Mouse (Mus musculus): Measurements from ENCODE around the gene Traf6. TPM values are rescaled to one million over a fixed set of nuclear protein-coding genes. Genes with fewer than 3 reads are reported as not detected.
"Not testable (repeated sequence)": the region's sequence is repeated elsewhere in the genome, so short reads cannot be mapped to it uniquely, and the experiment has no call there.

Gene Traf6
- polyA plus RNA-seq, 1 experiment: 11.8 TPM

DNA sequence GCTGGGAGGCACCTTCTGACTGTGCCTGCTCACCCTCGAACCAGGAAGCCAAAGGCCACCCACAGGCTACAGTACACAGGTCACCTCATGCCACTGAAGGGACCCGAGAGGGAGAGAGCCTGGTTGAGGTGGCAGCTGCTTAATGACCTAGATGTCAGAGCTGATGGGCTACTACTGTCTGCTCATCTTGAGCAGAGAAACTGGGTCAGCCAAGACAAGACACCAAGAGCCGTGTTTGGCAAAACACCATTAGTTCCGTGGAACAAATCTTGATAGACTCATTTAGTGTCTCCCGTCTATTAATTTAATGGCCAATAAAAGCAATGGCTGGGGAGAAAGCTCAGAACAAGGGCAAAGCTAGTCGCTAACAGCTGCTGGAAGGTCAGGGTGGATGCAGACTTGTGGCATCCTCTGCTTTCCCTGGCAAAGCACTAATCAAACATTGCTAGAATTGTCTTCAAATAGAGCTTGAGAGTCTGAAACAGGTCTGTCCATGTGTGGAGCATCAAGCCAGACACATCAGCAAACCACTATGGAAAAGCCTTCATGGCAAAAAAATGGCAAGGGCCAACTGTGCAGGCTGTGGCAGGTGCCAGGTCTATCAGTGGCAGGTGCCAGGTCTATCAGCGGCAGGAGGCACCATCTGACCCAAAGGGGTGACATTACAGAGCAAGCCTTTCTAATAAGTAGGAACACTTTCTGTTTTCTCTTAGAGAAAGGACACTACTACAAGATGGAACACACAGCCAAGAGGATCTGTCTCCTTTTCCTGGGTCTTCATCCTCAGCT is 64.0 kb downstream of the Traf6 start:
- TF ChIP-seq POLR2A (IDR thresholded peaks at IDR 0.05; ENCODE audit: low read depth, low read length) (no peak), CTCF (IDR thresholded peaks at IDR 0.05; ENCODE audit: borderline replicate concordance, insufficient read depth, low read length) (no peak)
- Histone ChIP-seq H3K4me3 (ENCODE audit: insufficient read depth, low read length) (no peak overlapping the region), H3K4me1 (ENCODE audit: control insufficient read depth, insufficient read depth, low read length) (peaks cover 27% of the 10 kb centered on the region), H3K27ac (ENCODE audit: insufficient read depth, low read length) (no peak overlapping the region)

DNA sequence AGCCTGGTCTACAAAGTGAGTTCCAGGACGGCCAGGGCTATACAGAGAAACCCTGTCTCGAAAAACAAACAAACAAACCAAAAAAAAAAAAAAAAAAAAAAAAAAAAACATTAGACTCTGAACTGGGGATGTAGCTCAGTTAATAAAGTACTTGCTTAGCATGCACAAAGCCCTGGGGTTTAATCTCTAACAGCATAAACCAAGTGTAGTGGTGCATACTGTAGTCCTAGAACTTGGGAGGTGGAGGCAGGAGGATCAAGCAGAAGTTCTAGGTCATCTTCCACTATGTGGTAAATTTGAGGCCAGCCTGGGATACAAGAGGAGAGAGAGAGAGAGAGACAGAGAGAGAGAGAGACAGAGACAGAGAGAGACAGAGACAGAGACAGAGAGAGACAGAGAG is 67.4 kb downstream of the Traf6 start:
- not testable (repeated sequence) for H3K27ac ChIP-seq (ENCODE audit: insufficient read depth, low read length); H3K4me3 ChIP-seq (ENCODE audit: insufficient read depth, low read length)
- peaks cover 13% of the 10 kb centered on the region for H3K4me1 ChIP-seq (ENCODE audit: control insufficient read depth, insufficient read depth, low read length)

DNA sequence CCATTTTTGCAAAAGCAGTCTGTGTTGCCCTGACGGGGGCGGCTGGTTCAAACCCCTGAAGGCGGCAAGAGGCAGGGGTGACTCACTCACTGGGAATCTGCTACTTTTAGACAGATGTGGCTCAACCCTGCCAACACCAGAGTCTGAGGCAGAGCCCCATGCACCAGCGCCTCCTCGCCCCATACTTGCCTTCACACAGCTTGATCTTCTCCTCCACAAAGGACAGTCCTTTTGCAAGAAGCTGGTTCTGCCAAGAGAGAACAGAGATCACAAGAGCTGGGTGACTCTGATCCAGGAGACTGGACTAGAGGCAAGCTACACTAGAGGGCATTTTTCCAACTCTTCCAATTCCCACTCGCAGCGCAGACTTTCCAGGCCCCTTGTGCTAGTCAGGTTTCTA is 68.3 kb downstream of the Traf6 start:
- H3K4me1 ChIP-seq (ENCODE audit: control insufficient read depth, insufficient read depth, low read length): peaks cover 13% of the 10 kb centered on the region
- TF ChIP-seq POLR2A (IDR thresholded peaks at IDR 0.05; ENCODE audit: low read depth, low read length): no peak
- TF ChIP-seq CTCF (IDR thresholded peaks at IDR 0.05; ENCODE audit: borderline replicate concordance, insufficient read depth, low read length): no peak
- peak overlapping the region; percentile 67 for H3K27ac ChIP-seq (ENCODE audit: insufficient read depth, low read length)
- no peak overlapping the region for H3K4me3 ChIP-seq (ENCODE audit: insufficient read depth, low read length)

Other genes with a start within 250 kb of the Traf6 start
- gene Rag2, start 53.7 kb upstream of the Traf6 start, polyA plus RNA-seq (2011; ENCODE audit: insufficient read length, low read depth, missing spikeins): not detected in 2 replicates
- gene Rag1, start 28.9 kb upstream of the Traf6 start, polyA plus RNA-seq (2011; ENCODE audit: insufficient read length, low read depth, missing spikeins): not detected in 2 replicates
- 23.6 and 24.1 TPM in 2 replicates for gene B230118H07Rik, start 28.9 kb upstream of the Traf6 start, polyA plus RNA-seq (2011; ENCODE audit: insufficient read length, low read depth, missing spikeins)
- 3.9 and 4.5 TPM in 2 replicates for gene Prr5l, start 204.6 kb downstream of the Traf6 start, polyA plus RNA-seq (2011; ENCODE audit: insufficient read length, low read depth, missing spikeins)
- gene Commd9, start 207.8 kb downstream of the Traf6 start, polyA plus RNA-seq (2011; ENCODE audit: insufficient read length, low read depth, missing spikeins): 46.0 and 56.0 TPM in 2 replicates

Data from embryonic fibroblast, embryonic 13.5 days (primary cell).